Mouse (Mus musculus) brain, embryonic 18.5 days (tissue): ENCODE data around the gene Zfp426.

Experiments used
- DNase-seq: peaks from one replicate; pipeline ENCODE4 v3.0.0-alpha.2; 2012; ENCODE audit warnings: low read depth, low spot score

The Zfp426 gene

DNA sequence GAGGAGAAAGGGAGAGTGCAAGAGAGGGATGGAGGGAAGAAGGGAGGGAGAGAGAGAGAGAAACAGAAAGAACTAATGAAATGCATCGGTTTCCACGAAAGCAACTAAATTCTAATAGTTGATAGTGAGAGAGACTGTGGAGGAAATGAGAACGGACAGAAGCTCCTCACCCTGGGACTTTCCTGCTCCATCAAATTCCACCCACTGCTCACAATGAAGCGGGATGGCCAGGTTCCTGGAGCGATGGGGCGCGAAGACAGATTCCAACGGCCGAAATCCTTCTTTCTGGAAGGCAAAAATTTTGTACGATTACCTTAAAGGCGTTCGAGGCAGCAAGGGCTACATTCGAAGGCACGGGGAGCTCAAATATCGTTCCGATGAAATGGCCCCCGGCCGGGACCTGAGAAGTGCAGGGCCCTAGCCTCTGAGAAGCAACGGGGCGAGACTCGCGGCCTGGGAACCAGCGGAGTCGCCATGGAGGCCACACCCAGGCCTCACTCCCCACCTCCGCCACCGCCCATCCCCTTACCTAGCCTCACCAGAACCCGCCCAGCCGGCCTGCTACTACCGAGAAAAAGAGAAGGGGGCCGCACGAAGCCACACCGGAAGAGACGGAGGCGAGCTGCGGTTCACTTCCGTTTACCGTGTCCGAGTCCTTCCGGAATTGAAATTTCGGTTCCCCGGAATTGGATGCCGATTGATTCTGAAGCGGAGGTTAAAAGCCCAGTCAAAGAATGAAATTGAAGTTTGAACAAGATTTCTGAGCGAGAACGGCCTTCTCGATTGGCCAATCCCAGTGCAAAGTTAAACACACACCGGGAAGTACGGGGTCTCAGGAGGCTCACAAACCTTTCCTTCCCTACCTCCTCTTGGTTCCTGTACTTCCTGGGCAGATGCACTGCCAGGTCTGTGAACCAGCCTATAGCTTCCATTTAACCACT lies 32.9 kb downstream of the Zfp426 start, which contains the start of gene Zfp26:
Gene Zfp26, minus strand, starts transcription at position 786 of the 941 bp plus-strand sequence.
- DNase-seq, result peak; percentile 71

DNA sequence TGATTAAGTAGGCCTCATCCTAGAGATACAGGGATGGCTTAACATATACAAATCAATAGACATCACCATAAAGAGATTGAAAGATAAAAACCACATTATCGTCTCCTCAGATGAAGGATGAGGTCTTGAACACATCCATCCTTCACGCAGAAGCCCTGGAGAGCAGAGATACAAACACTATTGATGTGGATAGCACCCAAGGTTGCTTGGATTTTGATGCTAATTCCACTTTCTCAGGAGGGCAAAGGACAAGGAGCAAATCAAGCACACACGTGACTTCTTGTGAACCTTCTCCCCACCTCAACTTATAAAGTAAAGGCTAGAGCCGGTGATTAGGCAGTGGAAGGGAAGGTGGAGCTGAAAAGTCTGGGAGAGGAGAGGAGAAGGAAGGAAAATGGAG lies 38.9 kb downstream of the Zfp426 start:
- DNase-seq, result no peak

DNA sequence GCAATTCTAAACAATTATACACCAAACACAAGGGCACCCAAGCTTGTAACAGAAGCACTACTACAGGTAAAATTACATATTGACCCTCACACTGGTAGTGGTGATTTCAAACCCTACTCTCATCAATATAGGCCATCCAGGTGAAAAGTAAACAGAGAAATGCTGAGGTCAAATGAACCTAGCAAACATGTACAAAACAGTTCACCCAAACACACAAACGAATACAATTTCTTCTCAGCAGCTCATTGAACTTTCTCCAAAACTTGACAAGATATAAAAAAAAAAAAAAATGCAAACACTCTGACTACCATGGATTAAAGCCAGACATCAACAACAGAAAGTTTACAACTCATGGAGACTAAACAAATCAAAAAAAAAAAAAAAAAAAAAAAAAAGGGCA lies 41.1 kb downstream of the Zfp426 start:
- DNase-seq, result no peak

DNA sequence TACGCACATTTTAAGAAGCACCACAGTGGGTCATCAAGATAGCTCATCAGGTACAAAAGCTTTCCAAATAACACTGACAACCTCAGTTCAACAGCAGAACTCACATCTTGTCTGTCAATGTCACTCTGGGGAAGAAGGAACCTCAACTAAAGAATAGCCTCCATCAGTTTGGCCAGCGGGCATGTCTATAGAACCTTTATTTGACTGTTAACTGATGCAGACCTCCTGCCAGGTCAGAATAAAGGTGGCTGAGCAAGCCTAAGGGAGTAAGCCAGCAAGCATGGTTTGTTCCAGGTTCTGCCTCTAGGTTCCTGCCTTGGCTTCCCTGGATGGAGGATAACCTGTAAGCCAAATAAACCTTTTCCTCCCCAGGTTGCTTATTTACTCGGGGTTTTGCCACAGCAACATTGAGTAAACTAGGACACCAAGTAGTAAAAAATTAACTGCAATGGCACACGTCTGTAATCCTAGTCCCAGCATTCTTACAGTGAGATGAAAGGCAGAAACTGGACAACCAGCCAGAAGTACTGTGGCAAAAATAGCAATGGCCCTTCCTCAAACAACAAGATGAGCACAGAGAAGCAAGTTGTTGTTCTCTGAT lies 49.3 kb downstream of the Zfp426 start:
- no peak for DNase-seq

DNA sequence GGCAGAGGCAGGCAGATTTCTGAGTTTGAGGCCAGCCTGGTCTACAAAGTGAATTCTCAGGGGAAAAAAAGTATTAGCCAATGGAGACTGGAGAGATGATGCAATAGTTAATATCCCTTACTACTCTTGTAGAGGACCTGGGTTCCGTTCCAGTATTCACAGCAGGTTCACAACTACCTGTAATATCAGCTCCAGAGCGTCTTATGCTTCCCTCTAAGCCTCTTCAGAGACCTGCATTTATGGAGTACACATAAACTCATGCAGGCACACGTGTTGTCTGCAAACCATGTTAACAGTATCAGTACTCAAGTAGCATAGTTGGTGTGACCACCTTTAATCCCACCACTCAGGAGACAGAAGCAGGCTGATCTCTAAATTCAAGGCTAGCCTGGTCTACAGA lies 62.5 kb downstream of the Zfp426 start:
- DNase-seq, result no peak
